Mouse (Mus musculus) adrenal gland, postnatal 36 days (tissue): ENCODE results near the gene Adh4. TPM values are rescaled to one million over a fixed set of nuclear protein-coding genes. Genes with fewer than 3 reads are reported as not detected.
"Not testable (repeated sequence)": the region's sequence is repeated elsewhere in the genome, so short reads cannot be mapped to it uniquely, and the experiment has no call there.

Source experiments
- DNase-seq, 2 experiments: peaks; one replicate each; pipeline ENCODE4 v3.0.0; 2021; ENCODE audit warnings: mixed read lengths in 1 of 2
- total RNA-seq, 2 experiments: library from RNA; stranded (reverse); gene quantifications; 2 replicates each; pipeline ENCODE4 v1.2.3; 2021

Adh4 gene
- total RNA-seq, 2 experiments from 2014 or later, result 0.43 to 0.83 TPM

- no peak for DNase-seq
Observed at GRCm38 (mm10) chr3:138443465-138443771, 28.2 kb downstream of the Adh4 start.

- DNase-seq, result peak in 1 of 2 experiments; percentile 18
Observed at GRCm38 (mm10) chr3:138448077-138448860, 33.0 kb downstream of the Adh4 start.

GRCm38 (mm10) chr3:138452169-138452568, 36.9 kb downstream of the Adh4 start:
- DNase-seq, result no peak

DNA sequence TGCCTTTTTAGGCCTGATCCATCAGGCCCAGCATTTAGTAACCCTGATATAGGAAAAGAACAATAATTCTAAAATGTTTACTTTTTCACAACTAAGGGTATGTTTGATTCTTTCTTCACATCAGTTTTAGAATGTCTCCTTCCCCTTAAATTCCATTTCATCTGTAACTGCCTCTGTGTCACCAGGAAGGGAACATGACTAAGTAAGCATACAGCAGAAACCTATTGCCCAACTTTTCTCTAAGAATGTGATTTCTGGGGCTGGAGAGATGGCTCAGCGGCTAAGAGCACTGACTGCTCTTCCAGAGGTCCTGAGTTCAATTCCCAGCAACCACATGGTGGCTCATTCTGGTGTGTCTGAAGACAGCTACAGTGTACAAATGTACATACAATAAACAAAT, 39.0 kb downstream of the Adh4 start:
- no peak for DNase-seq

DNA sequence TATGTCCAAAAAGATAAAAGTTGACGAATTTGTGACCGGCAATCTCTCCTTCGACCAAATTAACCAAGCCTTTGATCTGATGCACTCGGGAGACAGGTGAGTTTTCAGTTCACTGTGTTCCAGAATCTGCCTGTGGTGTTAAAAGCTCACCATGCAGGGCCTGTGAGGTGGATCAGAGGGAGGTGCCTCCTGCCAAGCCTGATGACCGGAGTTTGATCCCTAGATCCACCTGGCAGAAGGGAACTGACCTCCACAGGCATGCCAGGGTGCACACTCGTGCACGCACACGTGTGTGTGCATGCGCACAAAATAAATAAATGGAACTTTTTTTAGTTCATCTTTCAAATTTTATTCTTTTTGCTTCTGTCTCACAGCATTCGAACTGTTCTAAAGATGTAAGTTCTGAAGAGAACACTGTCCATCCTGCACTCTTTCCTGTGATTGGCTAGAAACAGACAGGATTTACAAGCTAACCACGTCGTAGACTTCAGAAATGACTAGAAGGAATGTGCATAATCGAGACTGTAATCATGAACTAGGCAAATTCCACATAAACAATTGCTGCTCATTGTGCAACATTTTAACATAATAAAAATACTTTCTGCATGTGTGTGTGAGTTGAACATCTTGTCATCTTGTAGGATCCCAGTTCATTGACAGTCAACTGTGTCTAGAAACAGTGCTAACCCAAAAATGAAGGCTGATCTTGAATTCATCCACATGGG, 39.6 kb downstream of the Adh4 start:
- DNase-seq, result no peak

DNA sequence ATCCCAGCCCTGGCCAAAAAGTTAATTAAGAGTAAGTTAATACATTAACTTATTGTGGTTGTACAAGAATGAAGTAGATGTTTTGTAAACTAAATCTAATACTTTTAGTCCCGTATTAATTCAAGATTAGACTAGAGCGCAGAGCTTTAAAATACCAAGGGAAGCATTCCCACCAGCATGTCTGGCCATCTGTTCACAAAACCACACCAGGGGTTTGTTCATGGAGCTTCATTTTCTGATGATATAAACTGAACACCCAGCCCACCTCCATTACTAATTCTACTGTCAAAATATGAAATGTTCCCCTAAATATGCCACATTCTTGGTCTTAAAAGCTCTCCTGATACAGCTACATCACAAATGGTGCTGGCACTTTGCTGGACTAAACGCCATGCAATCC, 43.2 kb downstream of the Adh4 start:
- no peak for DNase-seq

- no peak for DNase-seq
Observed at GRCm38 (mm10) chr3:138460260-138460659, 45.0 kb downstream of the Adh4 start.

DNA sequence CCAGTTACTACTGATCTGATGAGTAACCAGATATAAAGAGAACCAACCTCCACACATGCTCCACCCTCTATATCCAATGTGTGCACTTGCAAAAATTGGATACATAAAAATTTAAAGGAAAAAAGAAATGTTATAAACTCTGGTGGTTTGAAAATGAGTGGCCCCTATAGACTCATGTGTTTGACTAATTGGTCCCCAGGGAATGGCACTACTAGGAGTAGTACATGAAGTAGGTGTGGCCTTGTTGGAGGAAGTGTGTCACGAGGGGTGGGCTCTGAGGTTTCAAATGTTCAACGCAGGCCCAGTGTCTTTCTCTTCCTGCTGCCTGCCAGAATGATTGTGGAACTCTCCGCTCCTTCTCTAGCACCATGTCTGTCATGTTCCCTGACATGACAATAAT, 46.6 kb downstream of the Adh4 start:
- no peak for DNase-seq

GRCm38 (mm10) chr3:138463137-138463536, 47.9 kb downstream of the Adh4 start:
- peak; percentile 12 to 25 for DNase-seq

- no peak for DNase-seq
Observed at GRCm38 (mm10) chr3:138463807-138464206, 48.5 kb downstream of the Adh4 start.

DNA sequence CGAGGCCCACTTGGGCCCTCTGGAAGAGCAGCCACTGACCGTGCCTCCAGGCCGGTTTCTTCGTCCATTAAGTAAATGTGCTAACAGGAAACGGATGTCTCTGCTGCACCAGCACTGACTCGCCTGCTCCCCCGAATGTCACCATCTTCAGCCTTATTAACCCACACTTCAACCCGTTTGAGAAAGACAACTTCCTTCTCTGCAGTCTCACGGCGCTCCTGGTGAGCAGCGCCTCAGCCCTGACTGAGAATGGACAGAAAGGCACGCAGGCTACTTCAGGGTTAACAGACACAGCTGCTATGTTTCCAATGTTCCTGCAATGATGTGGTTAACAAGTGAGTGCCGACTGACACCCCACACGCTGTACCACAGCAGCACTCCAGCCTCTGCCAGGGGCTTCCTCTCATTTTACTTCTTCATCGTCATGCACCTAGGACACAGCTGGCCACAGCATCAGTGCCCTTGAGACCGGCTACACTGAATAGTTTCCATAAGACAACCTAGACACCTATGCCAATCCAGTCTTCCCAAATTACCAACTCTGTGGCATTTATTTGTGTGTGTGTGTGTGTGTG, 49.4 kb downstream of the Adh4 start:
- no peak for DNase-seq

DNA sequence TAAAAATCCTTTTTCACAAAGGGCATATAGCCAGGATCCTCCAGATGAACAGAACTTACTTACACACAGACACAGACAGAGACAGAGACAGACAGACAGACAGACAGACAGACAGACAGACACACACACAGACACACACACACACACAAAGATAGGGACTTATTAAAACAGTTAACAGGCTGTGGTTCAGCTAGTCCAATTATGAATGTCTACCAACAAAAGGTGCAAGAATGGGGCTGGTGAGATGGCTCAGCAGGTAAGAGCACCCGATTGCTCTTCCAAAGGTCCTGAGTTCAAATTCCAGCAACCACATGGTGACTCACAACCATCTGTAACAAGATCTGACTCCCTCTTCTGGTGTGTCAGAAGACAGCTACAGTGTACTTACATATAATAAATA, 51.4 kb downstream of the Adh4 start:
- not testable (repeated sequence) for DNase-seq

DNA sequence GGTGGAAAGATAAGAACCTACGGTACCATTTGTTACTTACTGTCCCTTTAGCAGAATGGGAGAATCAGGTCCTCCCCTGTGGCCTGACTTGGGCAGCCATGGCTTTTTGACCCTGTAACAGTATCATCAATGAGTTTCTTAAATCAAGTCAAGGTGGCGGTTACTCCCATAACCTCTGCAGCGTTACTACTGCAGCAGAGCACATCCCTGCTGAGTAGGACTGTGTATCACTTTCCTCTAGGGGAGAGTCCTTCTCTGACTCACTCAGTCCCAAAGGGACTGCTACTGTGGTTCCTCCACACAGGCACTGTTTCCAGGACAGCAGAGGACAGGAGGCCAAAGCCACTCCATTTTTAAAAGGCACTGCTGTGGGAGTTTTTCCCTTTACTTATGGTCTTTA, 55.8 kb downstream of the Adh4 start:
- DNase-seq, result no peak

DNA sequence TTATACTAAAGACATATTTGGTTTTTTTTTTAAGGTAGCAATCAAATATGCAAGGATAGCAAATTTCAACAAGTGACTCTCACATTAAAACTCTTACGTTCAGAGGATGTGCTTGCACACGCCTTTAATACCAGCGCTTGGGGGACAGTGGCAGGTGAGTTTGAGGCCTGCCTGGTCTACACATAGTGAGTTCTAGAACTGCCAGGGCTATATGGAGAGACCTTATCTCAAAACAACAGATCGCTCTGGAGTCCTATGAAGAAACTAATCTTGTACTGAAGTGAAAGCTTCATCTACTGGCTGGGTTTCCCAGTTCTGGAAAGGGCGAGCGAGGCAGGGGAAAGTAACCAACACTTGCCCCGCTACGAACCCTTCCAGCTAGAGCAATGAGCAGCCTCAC, 64.2 kb downstream of the Adh4 start:
- DNase-seq, result no peak

Other genes with a start within 250 kb of the Adh4 start
- not detected for gene 4930579F01Rik, start 221.6 kb upstream of the Adh4 start, total RNA-seq
- 10 to 100 TPM in 1 of 2 experiments, 1 to 10 TPM in 1; 8.7 to 55.5 TPM for gene Adh7, start 197.7 kb upstream of the Adh4 start, total RNA-seq
- gene Adh1, start 154.5 kb upstream of the Adh4 start, total RNA-seq, result 1,000 to 10,000 TPM; 2,463 to 7,675 TPM
- not detected for gene Adh6a, start 102.2 kb upstream of the Adh4 start, total RNA-seq
- gene Adh6b, start 73.7 kb upstream of the Adh4 start, total RNA-seq, result under 1 TPM; 0.23 to 0.33 TPM
- 100 to 1,000 TPM; 160 to 207 TPM for gene Adh5, start 27.6 kb downstream of the Adh4 start, total RNA-seq
- 10 to 100 TPM; 53.8 to 57.9 TPM for gene Metap1, start 74.0 kb downstream of the Adh4 start, total RNA-seq
- gene Eif4e, start 110.7 kb downstream of the Adh4 start, total RNA-seq, result 100 to 1,000 TPM; 193 to 194 TPM